Mouse (Mus musculus) liver, adult 10 weeks (tissue): Measurements from ENCODE around the gene Cmip. TPM values are rescaled to one million over a fixed set of nuclear protein-coding genes. Genes with fewer than 3 reads are reported as not detected.

ENCODE experiments used
- polyA plus RNA-seq: library from polyadenylated mRNA; stranded (reverse); fragments of 350-450 nt; fragmentation: Illumina TruSeq; extraction: RNeasy Lipid Tissue Mini Kit (QIAGEN cat#74804); gene quantifications from one replicate; pipeline ENCODE4 v1.2.3, GENCODE M21; 2014; ENCODE audit warnings: low read depth, low replicate concordance

Cmip gene
- 1.2 TPM for polyA plus RNA-seq

GRCm38 (mm10) chr8:117257029-117257820 lies at the start of gene Cmip:
TSS of gene Cmip (plus strand) at chr8:117257064.

GRCm38 (mm10) chr8:117498179-117498914 lies 241.5 kb downstream of the Cmip start, which contains the start of gene Plcg2:
TSS of gene Plcg2 (plus strand) at chr8:117498291.

Other genes with a start within 250 kb of the Cmip start
- gene Pkd1l2, start 174.6 kb upstream of the Cmip start, polyA plus RNA-seq: not detected
- 2.9 TPM for gene Bco1, start 161.2 kb upstream of the Cmip start, polyA plus RNA-seq
- 0.87 TPM for gene Gan, start 98.9 kb upstream of the Cmip start, polyA plus RNA-seq
- 0.24 TPM for gene Plcg2, start 241.2 kb downstream of the Cmip start, polyA plus RNA-seq